Mouse (Mus musculus) mouse embryonic stem cell (cell line): ENCODE data around the gene Ccna1.

Experiments
- in situ Hi-C, 2 experiments: fragments of 300-500 bp; cut with MboI; formaldehyde crosslinking; loops; 1 replicate in 1 of 2; 3 replicates in 1 of 2; pipeline ENCODE4 v1.14.3; 2019 to 2020; ENCODE audit warnings: low sequenced_read_pairs in 2 of 2, low pct_unique_long_range_greater_than_20kb in 1 of 2, mixed read lengths in 1 of 2; ENCODE audit not compliant: unreplicated experiment in 1 of 2

The Ccna1 gene

GRCm38 (mm10) chr3:55067791-55068434, 12.6 kb upstream of the Ccna1 start:
- in situ Hi-C loops = loop anchor here (10.0 to 25.0 kb wide), 2 partner anchors 253 to 256 kb away; partner anchors contain the start of gene Rfxap (in 1 of the 2)

GRCm38 (mm10) chr3:55066666-55067023, 11.3 kb upstream of the Ccna1 start:
- in situ Hi-C loops = loop anchor here (10.0 to 25.0 kb wide), 2 partner anchors 252 to 254 kb away; partner anchors contain the start of gene Rfxap (in 1 of the 2)

- in situ Hi-C loops = loop anchor here (10.0 to 25.0 kb wide), 2 partner anchors 251 to 254 kb away; partner anchors contain the start of gene Rfxap (in 1 of the 2)
These were observed 10.7 kb upstream of the Ccna1 start for GRCm38 (mm10) chr3:55065738-55066665.

- in situ Hi-C loops = loop anchor here (10.0 to 25.0 kb wide), 2 partner anchors 250 to 252 kb away; partner anchors contain the start of gene Rfxap (in 1 of the 2)
These were observed 9.1 kb upstream of the Ccna1 start for GRCm38 (mm10) chr3:55064396-55064795.

GRCm38 (mm10) chr3:55062653-55063052, 7.4 kb upstream of the Ccna1 start:
- in situ Hi-C loops = loop anchor here (10.0 to 25.0 kb wide), 2 partner anchors 248 to 250 kb away; partner anchors contain the start of gene Rfxap (in 1 of the 2)

- in situ Hi-C loops = loop anchor here in 1 of 2 experiments (25.0 kb wide), 1 partner anchor 244 kb away; the partner anchor contains the start of gene Rfxap
These were observed 1.1 kb upstream of the Ccna1 start for GRCm38 (mm10) chr3:55056376-55056775.

- in situ Hi-C loops = loop anchor here in 1 of 2 experiments (25.0 kb wide), 1 partner anchor 243 kb away; the partner anchor contains the start of gene Rfxap
These were observed 433 bp upstream of the Ccna1 start for GRCm38 (mm10) chr3:55055747-55056120.

- in situ Hi-C loops = loop anchor here in 1 of 2 experiments (25.0 kb wide), 1 partner anchor 242 kb away; the partner anchor contains the start of gene Rfxap
These were observed 1.1 kb downstream of the Ccna1 start for GRCm38 (mm10) chr3:55054231-55054630.

- in situ Hi-C loops = no loop called here
These were observed 10.5 kb downstream of the Ccna1 start for GRCm38 (mm10) chr3:55044601-55045370.

- in situ Hi-C loops = no loop called here
These were observed 17.7 kb downstream of the Ccna1 start for GRCm38 (mm10) chr3:55037608-55038007.

GRCm38 (mm10) chr3:55027271-55027840, 27.9 kb downstream of the Ccna1 start:
- in situ Hi-C loops = no loop called here

- in situ Hi-C loops = no loop called here
These were observed 29.8 kb downstream of the Ccna1 start for GRCm38 (mm10) chr3:55025502-55025901.

- in situ Hi-C loops = no loop called here
These were observed 32.0 kb downstream of the Ccna1 start for GRCm38 (mm10) chr3:55023347-55023746.

- in situ Hi-C loops = no loop called here
These were observed 33.1 kb downstream of the Ccna1 start for GRCm38 (mm10) chr3:55022247-55022646.

GRCm38 (mm10) chr3:55012536-55012935, 42.8 kb downstream of the Ccna1 start:
- in situ Hi-C loops = no loop called here

- in situ Hi-C loops = no loop called here
These were observed 43.6 kb downstream of the Ccna1 start for GRCm38 (mm10) chr3:55011681-55012080.

- in situ Hi-C loops = loop anchor here in 1 of 2 experiments (10.0 kb wide), 1 partner anchor 74 kb away; no protein-coding TSS in a partner anchor
These were observed 46.1 kb downstream of the Ccna1 start for GRCm38 (mm10) chr3:55008965-55009741.
